Mouse (Mus musculus): ENCODE results near the gene Wdr47. TPM values are rescaled to one million over a fixed set of nuclear protein-coding genes. Genes with fewer than 3 reads are reported as not detected.
"Not testable (repeated sequence)": the region's sequence is repeated elsewhere in the genome, so short reads cannot be mapped to it uniquely, and the experiment has no call there.

Gene Wdr47
- total RNA-seq (2021), result 1 to 10 TPM; 6.2 to 7.7 TPM
- long read RNA-seq, experiment 1, full-length matches to known transcripts, result 7 of 7 reads
- long read RNA-seq, experiment 1, partial matches to known transcripts, result 0 of 7 reads
- long read RNA-seq, experiment 1, other reads (novel, unspliced or antisense), result 0 of 7 reads
- long read RNA-seq, experiment 2, full-length matches to known transcripts, result 5 of 8 reads
- long read RNA-seq, experiment 2, partial matches to known transcripts, result 3 of 8 reads
- long read RNA-seq, experiment 2, other reads (novel, unspliced or antisense), result 0 of 8 reads

- DNase-seq, result peak; percentile 95
Measured at GRCm38 (mm10) chr3:108590786-108591529, at the start of gene Wdr47. Gene Wdr47 (plus strand): TSS chr3:108591279.

- no peak for DNase-seq
Measured at GRCm38 (mm10) chr3:108542299-108542698, 48.8 kb upstream of the Wdr47 start.

- DNase-seq, result no peak
Measured at GRCm38 (mm10) chr3:108554111-108554561, 36.9 kb upstream of the Wdr47 start.

GRCm38 (mm10) chr3:108554587-108555312, 36.3 kb upstream of the Wdr47 start:
- DNase-seq, result peak; percentile 88

- DNase-seq, result no peak
Measured at GRCm38 (mm10) chr3:108557888-108558287, 33.2 kb upstream of the Wdr47 start.

DNA sequence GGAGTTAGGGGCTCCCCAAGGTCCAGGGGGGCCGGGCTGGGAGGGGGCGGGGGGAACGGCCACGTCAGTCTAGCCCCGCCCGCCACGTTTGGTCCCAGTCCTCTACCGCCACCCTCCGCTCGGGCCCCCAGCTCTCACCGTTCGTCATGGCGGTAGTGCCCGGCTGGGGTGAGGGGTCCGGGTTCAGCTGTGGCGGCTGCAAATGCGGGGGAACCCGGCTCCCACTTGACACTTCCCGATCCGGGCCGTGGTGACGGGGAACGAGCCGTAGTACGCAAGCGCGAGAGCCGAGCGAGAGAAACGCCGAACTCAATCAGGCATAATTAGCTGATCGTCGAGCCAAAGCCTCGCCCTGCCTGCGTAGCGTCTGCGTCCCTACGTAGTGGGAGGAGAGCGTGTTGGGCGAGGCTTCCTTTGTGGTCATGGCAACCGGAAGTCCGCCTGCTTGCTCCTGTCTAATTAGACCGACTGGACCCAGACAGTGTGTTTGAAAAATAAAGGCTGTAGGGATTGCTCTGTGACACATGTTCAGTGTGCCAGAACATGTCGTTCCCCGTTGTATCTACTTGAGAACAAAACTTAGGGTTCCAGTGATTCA, 28.8 kb upstream of the Wdr47 start, which contains the start of gene Tmem167b:
TSS of gene Tmem167b (minus strand) at position 334 of the 598 bp plus-strand sequence.
- peak; percentile 92 for DNase-seq

DNA sequence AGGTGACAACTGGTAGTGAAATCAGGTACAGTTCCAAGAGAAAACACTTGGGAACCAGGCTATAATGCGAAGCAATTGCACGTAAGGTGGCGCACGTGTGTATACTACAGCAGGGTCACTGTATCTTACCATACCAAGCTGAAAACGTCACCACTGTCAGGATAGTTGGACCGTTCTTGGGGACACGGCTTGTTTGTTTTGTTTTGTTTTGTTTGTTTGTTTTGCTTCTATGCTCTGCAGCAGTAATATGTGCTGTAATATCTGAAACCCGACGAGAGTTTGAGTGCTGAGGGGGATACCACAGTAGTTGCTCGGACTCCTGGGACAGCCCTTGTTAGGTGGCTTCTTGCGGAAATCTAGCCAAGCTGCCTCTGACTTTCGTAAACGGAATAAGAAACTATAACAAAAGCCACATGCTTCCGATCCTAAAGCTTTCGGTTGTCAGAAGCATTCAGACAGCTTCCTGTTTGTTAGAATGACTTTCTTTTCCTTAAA, 28.3 kb upstream of the Wdr47 start:
- DNase-seq, result peak; percentile 7

GRCm38 (mm10) chr3:108563309-108563708, 27.8 kb upstream of the Wdr47 start:
- peak; percentile 78 for DNase-seq

- DNase-seq, result no peak
Measured at GRCm38 (mm10) chr3:108567990-108568877, 22.8 kb upstream of the Wdr47 start.

GRCm38 (mm10) chr3:108569636-108570035, 21.4 kb upstream of the Wdr47 start:
- DNase-seq, result not testable (repeated sequence)

DNA sequence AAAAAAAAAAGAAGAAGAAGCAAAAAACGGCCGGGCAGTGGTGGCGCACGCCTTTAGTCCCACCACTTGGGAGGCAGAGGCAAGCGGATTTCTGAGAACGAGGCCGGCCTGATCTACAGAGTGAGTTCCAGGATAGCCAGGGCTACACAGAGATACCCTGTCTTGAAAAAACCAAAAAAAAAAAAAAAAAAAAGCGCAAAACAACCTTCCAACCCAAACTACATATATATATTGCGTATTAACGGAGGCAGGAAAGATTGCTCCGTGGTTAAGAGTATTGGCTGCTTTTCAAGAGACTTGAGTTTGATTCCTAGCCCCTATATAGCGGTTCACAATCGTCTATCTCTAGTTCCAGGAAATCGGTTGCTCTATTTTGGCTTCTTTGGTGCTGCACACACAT, 20.3 kb upstream of the Wdr47 start:
- no peak for DNase-seq

- DNase-seq, result peak; percentile 95
Measured at GRCm38 (mm10) chr3:108571443-108572294, 19.4 kb upstream of the Wdr47 start, which contains the start of gene Taf13. Gene Taf13 (plus strand): TSS chr3:108571698.

DNA sequence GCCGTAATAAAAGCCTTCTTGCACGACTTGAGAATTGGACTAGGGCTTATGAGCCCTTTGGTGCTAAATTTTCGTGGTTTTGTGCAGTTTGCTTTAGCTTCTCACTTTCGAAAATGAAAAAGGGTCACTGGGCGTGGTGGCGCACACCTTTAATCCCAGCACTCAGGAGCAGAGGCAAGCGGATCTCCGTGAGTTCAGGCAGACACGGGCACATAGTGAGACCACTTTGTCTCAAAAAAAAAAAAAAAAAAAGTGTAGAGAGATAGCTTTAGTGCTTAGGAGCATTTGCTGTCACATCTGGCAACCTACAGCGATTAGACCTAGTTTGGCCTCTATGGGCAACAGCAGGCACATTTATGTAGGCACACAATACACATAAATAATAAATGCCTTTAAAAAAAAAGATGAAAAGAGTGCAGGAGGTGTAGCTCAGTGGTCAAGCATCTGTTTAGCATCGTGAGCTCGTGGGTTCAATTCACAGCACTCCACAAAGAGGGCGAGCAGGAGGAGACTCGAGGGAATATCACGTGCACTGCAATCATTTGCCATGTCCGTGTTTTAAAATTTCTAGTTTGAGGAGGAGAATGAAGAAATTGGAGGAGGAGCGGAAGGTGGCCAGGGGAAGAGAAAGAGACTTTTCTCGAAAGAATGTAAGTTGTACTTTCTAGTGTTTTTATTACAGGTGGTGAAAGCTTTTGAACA, 18.6 kb upstream of the Wdr47 start:
- no peak for DNase-seq

DNA sequence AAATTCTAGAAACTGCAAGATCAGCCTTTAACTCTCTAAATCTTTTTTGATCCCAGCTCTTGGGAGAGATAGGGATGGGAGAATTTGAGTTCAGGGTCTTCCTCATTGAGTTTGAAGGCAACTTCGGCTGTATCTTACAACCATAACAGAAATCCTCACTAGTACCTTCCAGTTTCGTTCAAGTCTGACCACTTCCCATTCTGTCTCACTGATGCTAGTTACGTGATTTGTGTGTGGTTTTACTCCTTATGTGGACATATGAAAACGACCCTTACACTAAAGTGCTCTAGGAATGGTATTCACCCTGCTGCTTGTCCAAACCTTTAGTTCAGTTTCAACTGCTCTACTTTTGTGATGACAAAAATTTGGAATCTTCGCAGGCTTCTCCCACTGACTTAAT, 17.1 kb upstream of the Wdr47 start:
- DNase-seq, result no peak

GRCm38 (mm10) chr3:108584580-108584979, 6.5 kb upstream of the Wdr47 start:
- no peak for DNase-seq

DNA sequence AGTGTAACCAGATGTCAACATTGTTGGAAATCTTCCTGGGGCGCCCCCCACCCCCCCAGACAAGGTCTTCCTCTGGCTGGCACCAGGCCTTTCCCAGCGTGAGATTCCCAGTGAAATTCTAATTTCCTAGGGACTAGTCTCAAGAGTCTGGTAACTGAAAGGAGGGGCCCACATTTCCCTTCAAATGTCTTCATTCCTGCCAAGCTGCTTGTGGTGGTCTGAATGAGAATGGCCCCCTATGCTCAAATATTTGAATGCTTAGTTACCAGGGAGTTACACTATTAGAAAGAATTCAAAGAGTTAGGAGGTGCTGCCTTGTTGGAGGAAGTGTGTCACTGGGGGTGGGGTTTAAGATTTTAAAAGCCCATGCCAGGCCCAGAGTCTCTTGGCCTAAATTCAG, 2.6 kb upstream of the Wdr47 start:
- no peak for DNase-seq

DNA sequence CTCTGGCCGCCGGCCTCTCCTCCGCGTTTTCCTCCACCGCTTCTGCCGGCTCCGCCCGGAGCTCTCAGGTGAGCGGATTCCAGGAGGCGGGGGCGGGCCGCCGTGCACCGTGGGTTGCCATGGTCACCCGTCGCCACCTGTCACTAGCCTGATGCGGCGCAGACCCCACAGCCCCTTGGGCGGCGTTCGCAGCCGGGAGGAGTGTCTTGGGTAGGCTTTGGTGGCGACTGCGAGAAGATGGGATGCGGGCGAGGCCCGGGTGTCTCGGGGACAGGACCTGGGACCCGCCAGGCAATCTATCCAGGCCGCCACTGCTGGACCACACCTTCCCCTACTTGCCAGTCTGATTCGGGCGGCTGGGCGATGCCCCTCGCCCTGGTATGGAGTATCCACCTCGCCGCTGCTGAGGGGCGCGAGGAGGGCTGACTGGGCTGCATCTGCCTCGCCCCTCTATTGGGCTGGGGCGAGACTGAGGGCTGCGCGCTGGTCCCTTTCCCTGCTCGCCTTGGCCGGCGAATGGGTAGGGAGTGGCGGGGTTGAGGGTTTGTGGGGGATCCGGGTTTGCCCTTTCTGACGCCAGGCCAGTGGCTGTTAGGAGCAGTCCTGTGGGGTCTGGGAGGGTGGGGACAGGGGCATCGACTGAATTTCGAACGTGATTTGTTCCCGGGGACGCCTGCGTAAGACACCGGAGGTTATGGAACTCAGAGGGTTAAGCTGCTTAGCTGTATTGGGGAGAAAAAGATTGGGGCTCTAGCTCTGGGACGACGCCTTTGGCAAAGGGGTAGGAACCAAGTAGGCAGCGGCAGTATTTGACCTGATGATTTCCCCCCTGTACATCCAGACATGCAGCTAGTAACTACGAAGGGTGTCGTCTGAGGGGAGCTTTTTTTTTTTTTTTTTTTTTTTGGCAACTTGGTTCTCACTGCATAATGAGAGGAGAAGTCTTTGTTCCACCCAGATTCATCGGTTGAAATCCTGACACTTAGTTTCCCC, 747 bp downstream of the Wdr47 start:
- no peak for DNase-seq

GRCm38 (mm10) chr3:108608906-108609305, 17.8 kb downstream of the Wdr47 start:
- no peak for DNase-seq
